Mouse (Mus musculus) layer of hippocampus, adult 11-12 months (tissue): Measurements from ENCODE around the gene Agrp.

ENCODE experiments used
- DNase-seq: peaks from one replicate; pipeline ENCODE4 v3.0.0; 2022; ENCODE audit warnings: low spot score

The Agrp gene

DNA sequence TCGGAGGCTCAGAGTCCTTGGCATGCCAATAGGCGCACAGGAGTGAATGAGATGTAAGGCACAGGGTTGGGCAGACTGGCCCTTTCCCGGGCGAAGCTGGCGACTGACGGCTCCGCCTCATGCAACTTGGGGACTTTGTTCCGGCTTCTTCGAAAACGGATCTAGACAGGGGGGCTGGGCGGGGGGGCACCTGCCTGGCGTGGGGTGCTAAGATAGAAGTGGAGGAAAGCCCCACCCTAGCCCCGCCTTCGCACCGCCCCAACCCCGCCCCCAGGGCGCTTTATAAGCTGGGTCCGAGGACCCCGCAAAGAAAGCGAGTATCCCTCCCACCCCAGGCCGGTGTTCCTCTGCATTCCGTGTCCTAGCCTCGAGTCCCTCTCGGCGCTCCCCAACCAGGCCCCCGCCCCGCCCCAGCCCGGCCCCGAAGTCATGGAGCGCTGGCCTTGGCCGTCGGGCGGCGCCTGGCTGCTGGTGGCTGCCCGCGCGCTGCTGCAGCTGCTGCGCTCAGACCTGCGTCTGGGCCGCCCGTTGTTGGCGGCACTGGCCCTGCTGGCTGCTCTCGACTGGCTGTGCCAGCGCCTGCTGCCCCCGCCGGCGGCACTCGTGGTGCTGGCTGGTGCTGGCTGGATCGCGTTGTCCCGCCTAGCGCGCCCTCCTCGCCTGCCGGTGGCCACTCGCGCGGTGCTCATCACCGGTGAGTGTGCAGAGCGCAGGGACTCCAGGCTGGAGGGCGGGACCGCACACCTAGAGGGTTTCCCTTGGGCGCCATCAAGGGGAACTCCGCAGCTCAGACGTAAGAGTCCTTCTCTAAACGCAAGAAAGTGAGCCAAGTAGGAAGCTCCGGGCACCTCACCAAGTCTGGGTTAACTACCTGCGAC, 118.5 kb downstream of the Agrp start, which contains the start of gene Hsd11b2:
Gene Hsd11b2 (plus strand): TSS at position 320 of the 878 bp plus-strand sequence.
- DNase-seq = no peak

DNA sequence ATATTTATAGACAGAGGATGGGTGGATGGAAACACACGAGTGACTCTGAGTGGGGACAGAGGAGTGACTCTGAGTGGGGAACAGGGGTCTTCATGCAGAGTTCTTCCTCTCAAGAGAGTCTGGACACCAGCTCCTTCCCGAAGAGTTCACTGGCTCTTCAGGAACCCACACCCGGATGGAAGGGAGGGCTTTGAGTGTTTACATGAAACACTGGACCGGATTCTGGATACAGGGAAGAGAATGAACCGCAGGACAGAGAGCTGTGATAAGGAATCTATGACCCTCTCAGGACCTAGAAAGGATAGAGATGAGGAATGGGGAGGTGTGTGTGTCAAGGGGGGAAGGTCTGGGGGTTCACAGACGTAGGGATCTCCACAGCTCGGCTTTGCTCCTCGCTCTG, 119.8 kb downstream of the Agrp start:
- DNase-seq = no peak
